Mouse (Mus musculus) sigmoid colon, adult 10 weeks (tissue): ENCODE results near the gene Ddx10. TPM values are rescaled to one million over a fixed set of nuclear protein-coding genes. Genes with fewer than 3 reads are reported as not detected.

Source experiments
- polyA plus RNA-seq: library from polyadenylated mRNA; stranded (reverse); fragments of 350-450 nt; fragmentation: Illumina TruSeq; extraction: RNeasy Lipid Tissue Mini Kit (QIAGEN cat#74804); gene quantifications from one replicate; pipeline ENCODE4 v1.2.3, GENCODE M21; 2014; ENCODE audit warnings: low read depth, low replicate concordance

The Ddx10 gene
- 52.0 TPM for polyA plus RNA-seq

GRCm38 (mm10) chr9:53247953-53248397 is at the start of gene Ddx10:
Gene Ddx10 (minus strand): TSS chr9:53248053.

Other genes with a start within 250 kb of the Ddx10 start
- 24.6 TPM for gene Exph5, start 53.6 kb upstream of the Ddx10 start, polyA plus RNA-seq
- gene Kdelc2, start 136.0 kb upstream of the Ddx10 start, polyA plus RNA-seq = 40.3 TPM
- 2.5 TPM for gene 4930550C14Rik, start 154.3 kb upstream of the Ddx10 start, polyA plus RNA-seq